Mouse (Mus musculus) intestine, embryonic 14.5 days (tissue): ENCODE data around the gene Zbtb8a. TPM values are rescaled to one million over a fixed set of nuclear protein-coding genes. Genes with fewer than 3 reads are reported as not detected.

ENCODE experiments used
- ATAC-seq: fragments of 200-750 bp; cut with Nextera tagmentation; replicated peaks from 2 replicates; pipeline ENCODE4 v1.8.0; 2017; ENCODE audit warnings: low read depth, moderate number of reproducible peaks, moderate TSS enrichment, moderate library complexity; ENCODE audit not compliant: low FRiP score, low TSS enrichment
- DNase-seq: peaks from one replicate; pipeline ENCODE4 v3.0.0-alpha.2; 2018; ENCODE audit warnings: low spot score
- H3K27ac ChIP-seq: fragments of 300-500 bp; sonication (generic); 2 replicates; pipeline ENCODE4 v1.5.1; 2014; ENCODE audit warnings: low read depth, mild to moderate bottlenecking, control low read depth
- H3K27me3 ChIP-seq: fragments of 300-500 bp; sonication (generic); replicated peaks from 2 replicates; pipeline ENCODE4 v1.6.1; 2014; ENCODE audit warnings: low read length, control low read depth; ENCODE audit not compliant: control insufficient read depth, insufficient read depth
- H3K36me3 ChIP-seq: fragments of 300-500 bp; sonication (generic); 2 replicates; pipeline ENCODE4 v1.6.1; 2014; ENCODE audit warnings: low read length, control low read depth; ENCODE audit not compliant: control insufficient read depth, insufficient read depth
- H3K4me1 ChIP-seq: fragments of 300-500 bp; sonication (generic); replicated peaks from 2 replicates; pipeline ENCODE4 v1.6.1; 2014; ENCODE audit warnings: low read length, control low read depth, mixed read lengths; ENCODE audit not compliant: control insufficient read depth, insufficient read depth
- H3K4me2 ChIP-seq: fragments of 300-500 bp; sonication (generic); 2 replicates; pipeline ENCODE4 v1.6.1; 2014; ENCODE audit warnings: low read length
- H3K4me3 ChIP-seq: fragments of 300-500 bp; sonication (generic); 2 replicates; pipeline ENCODE4 v1.5.1; 2014; ENCODE audit warnings: low read depth, low read length, control low read depth, mixed read lengths
- H3K9ac ChIP-seq: fragments of 300-500 bp; sonication (generic); 2 replicates; pipeline ENCODE4 v1.6.1; 2014; ENCODE audit warnings: mild to moderate bottlenecking, low read length
- H3K9me3 ChIP-seq: fragments of 300-500 bp; sonication (generic); 2 replicates; pipeline ENCODE4 v1.6.1; 2016; ENCODE audit warnings: low read length, control low read depth; ENCODE audit not compliant: control insufficient read depth
- WGBS: fragments of 180-500 bp; shearing (Covaris S2); extraction: QIAGEN DNeasy Blood & Tissue Kit; methylation state at CpG from one replicate; pipeline ENCODE4 v1.1.7; 2014; 5-methylcytosine and 5-hydroxymethylcytosine counted together
- polyA plus RNA-seq: library from polyadenylated mRNA; unstranded; fragments of >200 nt; fragmentation: Nextera tagmentation; extraction: Ambion mirVana; gene quantifications from 2 replicates; pipeline ENCODE4 v1.2.1, GENCODE M21; 2014

The Zbtb8a gene
- polyA plus RNA-seq, 1 experiment from 2014 or later, result 7.6 TPM

DNA sequence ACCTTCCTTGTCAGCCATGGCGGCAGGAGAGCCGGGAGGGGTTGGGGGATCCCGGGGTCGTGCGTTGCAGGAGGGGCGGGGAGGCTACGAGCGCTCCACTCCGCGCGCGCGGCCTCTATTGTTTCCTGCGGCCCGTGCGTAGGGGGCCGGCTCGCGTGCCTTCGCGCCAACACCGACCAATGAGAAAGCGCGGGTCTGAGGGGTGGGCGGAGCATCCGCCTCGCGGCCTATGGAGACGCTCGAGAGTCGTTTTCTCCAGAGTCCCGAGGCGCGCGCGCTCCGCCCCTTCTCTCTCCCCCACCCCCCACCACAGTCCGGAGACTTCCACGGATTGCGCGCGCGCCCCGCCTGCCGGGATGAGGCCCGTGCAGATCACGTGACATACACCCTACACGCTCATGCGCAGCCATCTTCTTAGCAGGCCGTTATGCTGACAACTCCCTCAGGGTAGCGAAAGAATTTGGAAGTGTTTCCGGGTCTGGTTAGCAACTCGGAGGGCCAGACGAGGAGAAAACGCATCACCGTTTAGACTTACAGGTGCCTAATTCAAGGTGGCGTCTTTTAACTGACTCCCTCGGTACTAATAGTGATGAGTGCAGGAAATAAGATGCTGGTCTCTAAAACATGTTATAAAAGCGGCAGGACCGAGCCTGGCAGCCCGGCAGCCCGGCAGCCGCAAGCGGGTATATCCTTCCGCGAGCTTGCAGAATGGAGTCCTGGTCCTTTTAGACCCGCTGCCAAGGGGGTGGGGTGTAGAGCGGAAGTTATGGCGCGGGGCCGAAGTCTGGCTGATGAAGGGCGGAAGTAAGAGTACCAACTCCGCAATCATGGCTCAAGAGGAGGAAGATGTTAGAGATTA lies 42.5 kb downstream of the Zbtb8a start, which contains the start of the genes Rbbp4 and Zbtb8os:
Gene Rbbp4, minus strand, starts transcription at position 155 of the 859 bp plus-strand sequence.
Gene Zbtb8os, plus strand, starts transcription at position 480 of the 859 bp plus-strand sequence.
- Histone ChIP-seq H3K27me3 (no peaks in the 10 kb centered on the region), H3K9me3 (no peaks in the 10 kb centered on the region)

DNA sequence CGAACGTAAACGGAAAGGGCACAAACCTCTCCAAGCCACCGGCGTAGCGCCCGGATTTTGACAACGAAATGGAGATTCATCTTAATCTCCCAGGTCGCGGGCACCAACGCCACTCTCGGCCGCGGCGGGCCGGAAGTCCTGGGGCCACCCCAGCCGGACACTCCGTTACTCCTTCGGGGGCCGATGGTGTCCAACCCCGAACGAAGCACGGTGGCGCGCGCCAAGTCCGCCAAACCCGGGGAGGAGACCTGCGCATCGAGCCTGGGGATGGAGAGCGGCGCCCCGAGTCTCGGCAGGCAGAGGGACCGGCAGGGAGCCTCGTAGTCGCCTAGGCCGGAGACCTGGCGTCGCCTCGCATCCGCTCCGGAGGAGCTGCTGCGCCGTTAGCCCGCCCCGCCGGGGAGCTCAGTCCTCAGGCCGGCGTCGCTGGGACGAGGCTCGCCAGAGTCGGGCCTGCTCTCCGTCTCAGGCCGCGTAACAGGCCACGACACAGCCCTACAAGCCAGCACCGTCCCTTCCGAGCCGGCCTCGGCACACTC lies 43.2 kb downstream of the Zbtb8a start:
- H3K4me2 ChIP-seq, result peak overlapping the region; percentile 71
- under 1% methylated on average over 54 of the region's 62 CpGs for WGBS
- H3K27ac ChIP-seq, result peak overlapping the region; percentile 93
- peak overlapping the region; percentile 95 for H3K4me3 ChIP-seq
- ATAC-seq (peak; percentile 24; the same call in 1 of the 2 replicates), DNase-seq (no peak)
- H3K4me1 ChIP-seq, result peaks cover 24% of the 10 kb centered on the region
- H3K9me3 ChIP-seq, result no peaks in the 10 kb centered on the region
- H3K27me3 ChIP-seq, result no peaks in the 10 kb centered on the region
- H3K36me3 ChIP-seq, result peaks cover 32% of the 10 kb centered on the region
- peak overlapping the region; percentile 98 for H3K9ac ChIP-seq

More for the DNA sequence above, 42.5 kb downstream of the Zbtb8a start, which contains the start of the genes Rbbp4 and Zbtb8os:
- ATAC-seq (peak; percentile 98), DNase-seq (peak; percentile 97)
- H3K4me2 ChIP-seq, result peak within 1 kb of the TSS; percentile 91
- H3K4me1 ChIP-seq, result peaks cover 24% of the 10 kb centered on the region
- H3K36me3 ChIP-seq, result peaks cover 25% of the 10 kb centered on the region
- WGBS, result under 1% methylated on average over 68 of the region's 73 CpGs
- H3K4me3 ChIP-seq, result peak within 1 kb of the TSS; percentile 95
- peak within 1 kb of the TSS; percentile 98 for H3K27ac ChIP-seq
- peak within 1 kb of the TSS; percentile 98 for H3K9ac ChIP-seq

DNA sequence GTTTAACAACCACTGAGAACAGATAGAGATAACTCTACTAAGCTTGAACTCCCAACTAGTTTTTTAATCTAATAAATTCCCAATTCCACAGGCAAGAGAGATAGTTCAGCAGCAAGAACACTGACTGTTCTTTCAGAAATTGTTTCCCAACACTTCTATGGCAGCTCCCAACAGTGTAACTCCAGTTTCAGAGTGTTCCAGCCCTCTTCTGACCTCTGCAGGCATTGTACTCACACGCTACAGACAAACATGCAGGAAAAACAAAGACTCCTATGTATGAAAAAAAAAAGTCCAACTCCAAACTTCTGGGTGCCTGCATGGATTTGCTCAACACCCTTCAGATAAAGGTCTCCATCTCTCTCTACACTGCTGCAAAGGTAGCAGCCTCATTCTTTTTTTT lies 45.1 kb downstream of the Zbtb8a start:
- Histone ChIP-seq H3K27me3 (no peaks in the 10 kb centered on the region), H3K4me1 (peaks cover 24% of the 10 kb centered on the region), H3K4me3 (peak overlapping the region; percentile 95), H3K9ac (peak overlapping the region; percentile 17; the same call in 1 of the 2 replicates), H3K27ac (no peak overlapping the region), H3K4me2 (peak overlapping the region; percentile 71), H3K36me3 (peaks cover 47% of the 10 kb centered on the region), H3K9me3 (no peaks in the 10 kb centered on the region)
- DNase-seq, result no peak
- 37% methylated on average over 1 of the region's 1 CpGs for WGBS
- no peak for ATAC-seq

- WGBS, result 45% methylated on average over 1 of the region's 1 CpGs
Measured at GRCm38 (mm10) chr4:129326191-129326590, 51.7 kb downstream of the Zbtb8a start.

DNA sequence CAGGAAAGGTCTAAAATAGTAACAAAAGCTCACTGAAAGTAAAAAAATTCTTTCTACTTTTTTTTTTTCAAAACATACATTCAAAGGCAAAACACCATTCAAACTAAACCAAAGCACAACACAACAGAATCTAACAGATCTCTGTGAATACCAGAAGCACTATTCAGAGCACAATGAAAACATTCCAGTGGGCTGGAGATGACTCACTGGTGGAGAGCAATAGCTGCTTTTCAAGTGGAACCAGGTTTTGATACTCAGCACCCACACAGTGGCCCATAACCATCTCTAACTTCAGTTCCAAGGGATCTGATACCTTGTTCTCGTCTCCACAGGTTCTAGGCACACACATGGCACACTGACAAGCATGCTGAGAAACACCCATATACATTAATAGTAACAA lies 53.2 kb downstream of the Zbtb8a start:
- ATAC-seq (no peak), DNase-seq (no peak)
- H3K36me3 ChIP-seq, result peaks cover 92% of the 10 kb centered on the region
- H3K9me3 ChIP-seq, result no peaks in the 10 kb centered on the region
- H3K27ac ChIP-seq, result no peak overlapping the region
- H3K27me3 ChIP-seq, result no peaks in the 10 kb centered on the region
- WGBS, result 92% methylated on average over 1 of the region's 1 CpGs
- no peak overlapping the region for H3K4me3 ChIP-seq
- no peak overlapping the region for H3K9ac ChIP-seq
- H3K4me2 ChIP-seq, result no peak overlapping the region
- no peaks in the 10 kb centered on the region for H3K4me1 ChIP-seq

More at GRCm38 (mm10) chr4:129326191-129326590, 51.7 kb downstream of the Zbtb8a start:
- Histone ChIP-seq H3K27ac (no peak overlapping the region), H3K4me1 (no peaks in the 10 kb centered on the region), H3K4me3 (no peak overlapping the region), H3K9me3 (no peaks in the 10 kb centered on the region), H3K4me2 (no peak overlapping the region), H3K27me3 (no peaks in the 10 kb centered on the region), H3K9ac (no peak overlapping the region), H3K36me3 (peaks cover 91% of the 10 kb centered on the region)
- ATAC-seq, result no peak
- DNase-seq, result no peak

GRCm38 (mm10) chr4:129323491-129323890 lies 54.4 kb downstream of the Zbtb8a start:
- Histone ChIP-seq H3K4me1 (no peaks in the 10 kb centered on the region), H3K4me3 (no peak overlapping the region), H3K27me3 (no peaks in the 10 kb centered on the region), H3K9me3 (no peaks in the 10 kb centered on the region), H3K4me2 (no peak overlapping the region), H3K36me3 (peaks cover 95% of the 10 kb centered on the region), H3K27ac (no peak overlapping the region), H3K9ac (no peak overlapping the region)
- WGBS, result 95% methylated on average over 1 of the region's 1 CpGs
- no peak for DNase-seq
- ATAC-seq, result no peak

GRCm38 (mm10) chr4:129322042-129322441 lies 55.9 kb downstream of the Zbtb8a start:
- Histone ChIP-seq H3K36me3 (peaks cover 95% of the 10 kb centered on the region), H3K4me1 (no peaks in the 10 kb centered on the region), H3K9me3 (no peaks in the 10 kb centered on the region), H3K9ac (no peak overlapping the region), H3K4me2 (no peak overlapping the region), H3K4me3 (no peak overlapping the region), H3K27ac (no peak overlapping the region), H3K27me3 (no peaks in the 10 kb centered on the region)
- 88% methylated on average over 5 of the region's 5 CpGs for WGBS
- DNase-seq (no peak), ATAC-seq (no peak)

DNA sequence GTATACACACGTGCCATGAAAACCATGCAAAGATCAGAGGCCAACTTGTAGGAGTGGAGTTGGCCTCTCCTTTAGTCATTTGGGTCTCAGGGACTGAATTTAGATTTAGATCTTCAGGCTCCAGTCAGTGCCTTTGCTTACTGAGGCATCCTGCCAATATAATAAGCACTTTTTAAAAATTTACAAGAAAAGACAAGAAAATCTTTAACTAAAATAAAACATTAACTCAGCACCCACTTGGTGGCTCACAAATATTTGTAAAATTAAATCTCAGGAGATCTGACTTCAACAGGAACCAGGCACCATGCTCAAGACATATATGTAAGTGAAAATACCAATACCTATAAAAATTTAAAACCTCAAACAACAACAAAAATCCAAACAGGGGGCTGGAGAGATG lies 57.0 kb downstream of the Zbtb8a start:
- Histone ChIP-seq H3K27ac (no peak overlapping the region), H3K4me1 (no peaks in the 10 kb centered on the region), H3K36me3 (peaks cover 95% of the 10 kb centered on the region), H3K9ac (no peak overlapping the region), H3K27me3 (no peaks in the 10 kb centered on the region), H3K9me3 (no peaks in the 10 kb centered on the region), H3K4me3 (no peak overlapping the region), H3K4me2 (no peak overlapping the region)
- WGBS, result 88% methylated on average over 1 of the region's 1 CpGs
- DNase-seq (no peak), ATAC-seq (no peak)
